Mouse (Mus musculus) bone marrow macrophage, adult 2 months (primary cell): ENCODE measurements around the gene Prrxl1. TPM values are rescaled to one million over a fixed set of nuclear protein-coding genes. Genes with fewer than 3 reads are reported as not detected.
A peak's percentile ranks its signal among the peaks of the same experiment; 100 is the strongest.

Source experiments
- H3K27ac ChIP-seq: 2 replicates; pipeline ENCODE4 v1.5.1; 2012; ENCODE audit warnings: low read depth, low read length; ENCODE audit not compliant: insufficient read depth
- H3K4me1 ChIP-seq: 2 replicates; pipeline ENCODE4 v1.6.1; 2012; ENCODE audit warnings: low read length; ENCODE audit not compliant: control insufficient read depth, insufficient read depth
- H3K4me3 ChIP-seq: 2 replicates; pipeline ENCODE4 v1.5.1; 2012; ENCODE audit warnings: mild to moderate bottlenecking, low read length, moderate library complexity; ENCODE audit not compliant: insufficient read depth
- CTCF ChIP-seq: IDR thresholded peaks from 2 replicates; pipeline ENCODE4 v1.5.1; 2012; ENCODE audit warnings: low read depth, mild to moderate bottlenecking, low read length, moderate library complexity
- POLR2A ChIP-seq: IDR thresholded peaks from 2 replicates; pipeline ENCODE4 v1.6.1; 2012; ENCODE audit warnings: mild to moderate bottlenecking, low read depth, low read length, borderline replicate concordance
- polyA plus RNA-seq: library from polyadenylated mRNA; stranded (reverse); fragments of >200 nt; gene quantifications from 2 replicates; pipeline ENCODE4 v1.2.4, GENCODE M21; 2012; ENCODE audit not compliant: missing spikeins, insufficient read depth, insufficient read length

Gene Prrxl1
- polyA plus RNA-seq, 1 experiment: not detected

DNA sequence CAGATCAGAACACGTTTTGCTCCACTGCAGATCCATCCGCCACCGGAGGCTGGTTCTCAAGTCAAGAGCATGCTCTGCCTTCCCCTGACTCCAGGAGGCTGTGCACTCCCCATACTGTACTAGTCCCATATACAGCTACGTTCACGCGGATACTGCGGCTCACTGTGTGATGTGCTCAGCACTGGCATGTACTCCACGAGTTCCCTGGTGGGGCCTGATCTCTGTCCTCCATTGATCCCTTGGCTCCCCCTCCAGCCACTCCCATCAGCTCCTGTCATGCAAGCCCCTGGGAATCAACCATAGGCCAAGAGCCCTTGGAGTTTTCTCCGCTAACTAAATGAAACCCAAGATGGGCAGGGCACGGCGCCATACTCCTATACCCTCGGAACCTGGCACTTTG lies 83.3 kb downstream of the Prrxl1 start:
- TF ChIP-seq POLR2A (no peak), CTCF (no peak)
- no peak overlapping the region for H3K4me3 ChIP-seq
- peaks cover 24% of the 10 kb centered on the region for H3K4me1 ChIP-seq

GRCm38 (mm10) chr14:32683251-32683838 lies 84.1 kb downstream of the Prrxl1 start:
- TF ChIP-seq CTCF: no peak
- TF ChIP-seq POLR2A: no peak
- 0 out of 2 replicates have a peak overlapping the region, but pooled peaks have one; percentile 7 for H3K4me3 ChIP-seq
- H3K4me1 ChIP-seq: peaks cover 24% of the 10 kb centered on the region
- H3K27ac ChIP-seq: peak overlapping the region; percentile 8; the same call in 1 of the 2 replicates

More for the DNA sequence above, 83.3 kb downstream of the Prrxl1 start:
- H3K27ac ChIP-seq: no peak overlapping the region

GRCm38 (mm10) chr14:32683982-32684734 lies 85.0 kb downstream of the Prrxl1 start:
- no peak overlapping the region for H3K27ac ChIP-seq
- H3K4me3 ChIP-seq: no peak overlapping the region
- H3K4me1 ChIP-seq: peaks cover 24% of the 10 kb centered on the region
- TF ChIP-seq POLR2A (no peak), CTCF (no peak)

DNA sequence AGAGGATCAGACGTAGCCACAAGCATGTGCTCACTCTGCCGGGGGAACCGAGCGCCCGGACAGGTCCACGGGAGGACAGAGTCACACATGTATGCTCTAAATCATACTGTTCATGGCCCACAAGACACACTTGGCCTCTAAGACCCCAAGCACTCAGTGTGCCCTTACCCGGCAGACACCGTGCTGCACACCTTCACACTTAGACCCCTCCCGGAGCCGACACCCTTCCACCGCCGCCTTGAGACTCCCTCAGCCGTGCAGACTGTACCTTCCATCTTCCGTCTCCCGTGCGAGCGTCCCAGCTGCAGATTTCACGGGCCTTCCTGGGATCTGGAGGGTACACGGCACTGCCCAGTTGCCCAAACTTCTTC lies 85.5 kb downstream of the Prrxl1 start:
- TF ChIP-seq CTCF: no peak
- no peak for TF ChIP-seq POLR2A
- Histone ChIP-seq H3K27ac (no peak overlapping the region), H3K4me1 (peaks cover 24% of the 10 kb centered on the region), H3K4me3 (no peak overlapping the region)

DNA sequence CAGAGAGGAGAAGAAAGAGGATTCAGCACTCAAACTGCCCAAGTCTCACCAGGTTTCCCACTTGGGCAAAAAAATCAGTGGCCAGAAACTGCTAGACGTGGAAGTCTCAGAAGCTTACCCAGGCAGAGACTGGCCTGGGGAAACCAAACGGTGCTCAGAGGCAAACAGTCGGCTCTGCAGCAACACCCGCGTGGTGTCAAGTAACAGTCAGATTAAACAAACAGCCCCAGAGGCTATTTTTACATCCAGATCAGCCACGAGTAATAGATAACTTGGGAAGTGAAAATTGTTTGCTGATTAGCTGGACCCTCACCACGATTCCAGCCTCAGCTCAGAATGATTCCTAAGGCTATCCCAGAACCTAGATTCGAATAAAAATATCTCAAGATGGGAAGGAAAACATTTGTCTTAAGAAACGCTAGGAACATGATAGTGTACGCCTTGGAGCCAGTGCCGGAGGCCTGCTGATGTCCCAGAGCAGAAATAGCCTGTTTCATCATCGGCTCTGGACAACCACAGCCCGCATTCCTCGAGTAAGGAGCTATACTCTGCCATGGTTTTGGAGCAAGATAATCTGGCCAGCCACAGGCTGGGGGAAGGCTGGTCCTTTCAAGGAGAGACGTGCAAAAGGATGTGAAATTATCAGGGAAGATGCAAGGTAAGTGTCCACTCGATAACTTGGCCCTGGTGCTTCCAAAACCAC lies 86.1 kb downstream of the Prrxl1 start, which contains the start of gene 3425401B19Rik:
TSS of gene 3425401B19Rik (minus strand) at position 170 of the 703 bp plus-strand sequence.
- TF ChIP-seq CTCF (no peak), POLR2A (no peak)
- Histone ChIP-seq H3K4me3 (no peak within 1 kb of the TSS), H3K27ac (no peak within 1 kb of the TSS), H3K4me1 (peaks cover 24% of the 10 kb centered on the region)

GRCm38 (mm10) chr14:32695906-32696305 lies 96.7 kb downstream of the Prrxl1 start:
- H3K4me1 ChIP-seq: peaks cover 51% of the 10 kb centered on the region
- H3K27ac ChIP-seq: no peak overlapping the region
- H3K4me3 ChIP-seq: no peak overlapping the region
- TF ChIP-seq POLR2A (no peak), CTCF (no peak)

- no peak overlapping the region for H3K27ac ChIP-seq
- peaks cover 51% of the 10 kb centered on the region for H3K4me1 ChIP-seq
- H3K4me3 ChIP-seq: no peak overlapping the region
- TF ChIP-seq POLR2A (no peak), CTCF (no peak)
These were observed 97.1 kb downstream of the Prrxl1 start for GRCm38 (mm10) chr14:32696344-32696743.

- H3K4me1 ChIP-seq: peaks cover 40% of the 10 kb centered on the region
- 0 out of 2 replicates have a peak overlapping the region, but pooled peaks have one; percentile 30 for H3K27ac ChIP-seq
- TF ChIP-seq CTCF: no peak
- no peak for TF ChIP-seq POLR2A
- H3K4me3 ChIP-seq: no peak overlapping the region
These were observed 98.6 kb downstream of the Prrxl1 start for GRCm38 (mm10) chr14:32697774-32698173.

- Histone ChIP-seq H3K4me3 (no peak overlapping the region), H3K27ac (peak overlapping the region; percentile 30), H3K4me1 (peaks cover 36% of the 10 kb centered on the region)
- TF ChIP-seq CTCF: no peak
- no peak for TF ChIP-seq POLR2A
These were observed 99.3 kb downstream of the Prrxl1 start for GRCm38 (mm10) chr14:32698556-32698955.

Other genes with a start within 250 kb of the Prrxl1 start
- gene 1700024G13Rik, start 211.0 kb upstream of the Prrxl1 start, polyA plus RNA-seq: not detected in 2 replicates
- gene Slc18a3, start 134.6 kb upstream of the Prrxl1 start, polyA plus RNA-seq: not detected in 2 replicates
- not detected in 2 replicates for gene Chat, start 133.4 kb upstream of the Prrxl1 start, polyA plus RNA-seq
- gene Ercc6, start 85.9 kb upstream of the Prrxl1 start, polyA plus RNA-seq: 5.9 and 6.1 TPM in 2 replicates
- not detected in 2 replicates for gene 3425401B19Rik, start 85.9 kb downstream of the Prrxl1 start, polyA plus RNA-seq
- gene Tmem273, start 186.6 kb downstream of the Prrxl1 start, polyA plus RNA-seq: 18.1 and 27.9 TPM in 2 replicates
- gene Fam170b, start 234.6 kb downstream of the Prrxl1 start, polyA plus RNA-seq: not detected in 2 replicates